Mouse (Mus musculus) large intestine, adult 2 months (tissue): ENCODE data around the gene Kxd1. TPM values are rescaled to one million over a fixed set of nuclear protein-coding genes. Genes with fewer than 3 reads are reported as not detected.

ENCODE experiments used
- DNase-seq: peaks from one replicate; pipeline ENCODE4 v3.0.0-alpha.2; 2012; ENCODE audit warnings: low read depth, low spot score
- WGBS: fragments of 180-500 bp; shearing (Covaris S2); methylation state at CpG from one replicate; pipeline ENCODE4 v1.1.7; 2018; 5-methylcytosine and 5-hydroxymethylcytosine counted together
- polyA plus RNA-seq: library from polyadenylated mRNA; depleted of rRNA; stranded (reverse); fragments of >200 nt; gene quantifications from 2 replicates; pipeline ENCODE4 v1.2.3, GENCODE M21; 2012; rRNA removed

Kxd1 gene
- 64.3 and 72.6 TPM in 2 replicates for polyA plus RNA-seq

- DNase-seq, result no peak
Measured at GRCm38 (mm10) chr8:70527512-70528181, at the start of gene Kxd1, which contains the start of gene Fkbp8. TSS of gene Kxd1 (minus strand) at chr8:70527956. TSS of gene Fkbp8 (plus strand) at chr8:70527724.

GRCm38 (mm10) chr8:70577207-70577606 is 49.5 kb upstream of the Kxd1 start:
- WGBS, result 89% methylated on average over 3 of the region's 3 CpGs
- no peak for DNase-seq

More at GRCm38 (mm10) chr8:70527512-70528181, at the start of gene Kxd1, which contains the start of gene Fkbp8:
- WGBS, result under 1% methylated on average over 53 of the region's 61 CpGs

GRCm38 (mm10) chr8:70574915-70575314 is 47.2 kb upstream of the Kxd1 start:
- no peak for DNase-seq
- 34% methylated on average over 4 of the region's 4 CpGs for WGBS

- no peak for DNase-seq
Measured at GRCm38 (mm10) chr8:70574302-70574701, 46.5 kb upstream of the Kxd1 start.

GRCm38 (mm10) chr8:70570990-70571389 is 43.2 kb upstream of the Kxd1 start:
- 73% methylated on average over 6 of the region's 6 CpGs for WGBS

GRCm38 (mm10) chr8:70570360-70570759 is 42.6 kb upstream of the Kxd1 start:
- no peak for DNase-seq

More at GRCm38 (mm10) chr8:70570990-70571389, 43.2 kb upstream of the Kxd1 start:
- DNase-seq, result no peak

- peak; percentile 85 for DNase-seq
- whole genome bisulfite sequencing, result 12% methylated on average over 3 of the region's 3 CpGs
Measured at GRCm38 (mm10) chr8:70565561-70565960, 37.8 kb upstream of the Kxd1 start.

GRCm38 (mm10) chr8:70564696-70565235 is 37.0 kb upstream of the Kxd1 start:
- no peak for DNase-seq
- WGBS, result 48% methylated on average over 3 of the region's 3 CpGs

- 71% methylated on average over 6 of the region's 6 CpGs for WGBS
- no peak for DNase-seq
Measured at GRCm38 (mm10) chr8:70563763-70564387, 36.1 kb upstream of the Kxd1 start.

GRCm38 (mm10) chr8:70562802-70563201 is 35.0 kb upstream of the Kxd1 start:
- DNase-seq, result no peak
- 68% methylated on average over 3 of the region's 3 CpGs for WGBS

GRCm38 (mm10) chr8:70561809-70562535 is 34.2 kb upstream of the Kxd1 start:
- no peak for DNase-seq
- WGBS, result 39% methylated on average over 7 of the region's 7 CpGs

- DNase-seq, result no peak
- WGBS, result 61% methylated on average over 4 of the region's 4 CpGs
Measured at GRCm38 (mm10) chr8:70561357-70561756, 33.6 kb upstream of the Kxd1 start.

- WGBS, result 66% methylated on average over 3 of the region's 3 CpGs
- no peak for DNase-seq
Measured at GRCm38 (mm10) chr8:70560564-70560963, 32.8 kb upstream of the Kxd1 start.

GRCm38 (mm10) chr8:70560096-70560495 is 32.3 kb upstream of the Kxd1 start:
- no peak for DNase-seq
- WGBS, result 20% methylated on average over 2 of the region's 2 CpGs

- 66% methylated on average over 3 of the region's 3 CpGs for WGBS
- no peak for DNase-seq
Measured at GRCm38 (mm10) chr8:70558983-70559382, 31.2 kb upstream of the Kxd1 start.

GRCm38 (mm10) chr8:70558334-70558733 is 30.6 kb upstream of the Kxd1 start:
- no peak for DNase-seq
- 43% methylated on average over 4 of the region's 4 CpGs for WGBS

- 35% methylated on average over 4 of the region's 4 CpGs for WGBS
- no peak for DNase-seq
Measured at GRCm38 (mm10) chr8:70555079-70555747, 27.5 kb upstream of the Kxd1 start.

- DNase-seq, result no peak
Measured at GRCm38 (mm10) chr8:70553740-70554139, 26.0 kb upstream of the Kxd1 start.

GRCm38 (mm10) chr8:70552836-70553235 is 25.1 kb upstream of the Kxd1 start:
- DNase-seq, result no peak
- 12% methylated on average over 1 of the region's 1 CpGs for WGBS
